Mouse (Mus musculus) hematopoietic stem cell, adult 5-6 weeks (primary cell): ENCODE results near the gene Jtb. TPM values are rescaled to one million over a fixed set of nuclear protein-coding genes. Genes with fewer than 3 reads are reported as not detected.

Experiments used
- ATAC-seq, 2 experiments: fragments of 125-278 bp in 1 of 2; replicated peaks in 1 of 2; 2 replicates each; pipeline ENCODE4 v1.8.0; 2016 to 2017; ENCODE audit warnings: inconsistent platforms in 2 of 2, mild to moderate bottlenecking in 2 of 2, moderate number of reproducible peaks in 2 of 2, low read depth in 1 of 2, moderate TSS enrichment in 1 of 2; ENCODE audit not compliant: low FRiP score in 2 of 2, poor library complexity in 2 of 2, severe bottlenecking in 2 of 2, insufficient read depth in 1 of 2, low TSS enrichment in 1 of 2
- total RNA-seq: library from RNA; stranded (forward); fragments of 172-1452, 232-1000 nt; gene quantifications from 2 replicates; pipeline ENCODE4 v1.2.3, GENCODE M21; 2017

Jtb gene
- total RNA-seq, result 45.2 and 54.4 TPM in 2 replicates

- peak; percentile 95 to 98 for ATAC-seq
Observed at GRCm38 (mm10) chr3:90231507-90232333, at the start of gene Jtb. TSS of gene Jtb (plus strand) at chr3:90231597.

GRCm38 (mm10) chr3:90183581-90183980 lies 47.8 kb upstream of the Jtb start:
- no peak for ATAC-seq

- ATAC-seq, result no peak
Observed at GRCm38 (mm10) chr3:90190859-90191510, 40.4 kb upstream of the Jtb start.

- ATAC-seq, result no peak
Observed at GRCm38 (mm10) chr3:90194759-90195158, 36.6 kb upstream of the Jtb start.

- ATAC-seq, result no peak
Observed at GRCm38 (mm10) chr3:90195644-90196043, 35.8 kb upstream of the Jtb start.

GRCm38 (mm10) chr3:90197548-90197947 lies 33.8 kb upstream of the Jtb start:
- no peak for ATAC-seq

- no peak for ATAC-seq
Observed at GRCm38 (mm10) chr3:90202884-90203283, 28.5 kb upstream of the Jtb start.

- no peak for ATAC-seq
Observed at GRCm38 (mm10) chr3:90203619-90204018, 27.8 kb upstream of the Jtb start.

- no peak for ATAC-seq
Observed at GRCm38 (mm10) chr3:90204582-90204981, 26.8 kb upstream of the Jtb start.

GRCm38 (mm10) chr3:90208662-90209061 lies 22.7 kb upstream of the Jtb start:
- no peak for ATAC-seq

GRCm38 (mm10) chr3:90209908-90210566 lies 21.4 kb upstream of the Jtb start:
- ATAC-seq, result no peak

GRCm38 (mm10) chr3:90211475-90212398 lies 19.7 kb upstream of the Jtb start:
- ATAC-seq, result no peak

GRCm38 (mm10) chr3:90212723-90213122 lies 18.7 kb upstream of the Jtb start:
- ATAC-seq, result no peak

- peak; percentile 88 to 90 for ATAC-seq
Observed at GRCm38 (mm10) chr3:90213377-90213866, 18.0 kb upstream of the Jtb start, which contains the start of the genes Rps27 and Rab13. TSS of gene Rps27 (minus strand) at chr3:90213651. TSS of gene Rab13 (plus strand) at chr3:90213695.

GRCm38 (mm10) chr3:90213956-90214684 lies 17.3 kb upstream of the Jtb start:
- no peak for ATAC-seq

- ATAC-seq, result no peak
Observed at GRCm38 (mm10) chr3:90215825-90216380, 15.5 kb upstream of the Jtb start.
